Comparison of ENCODE assay signal across 10 mouse cellular contexts in genomic region chr6:83473240-83473639, GRCm38 (mm10). TPM values are rescaled to one million over a fixed set of nuclear protein-coding genes. Genes with fewer than 3 reads are reported as not detected.
DNase-seq lines count a peak whose midpoint lies in the region; ATAC-seq and TF ChIP-seq lines count a peak whose summit lies in the region.
"Had no signal": no experiment of that assay in that cellular context is flagged by ENCODE, and none has a peak within 500 bp of the region (broad histone marks: within the 10 kb centered on the region; RNA-seq: fewer than 3 reads in every experiment).

No protein-coding gene starts in this region.

- H3K36me3 ChIP-seq in heart, adult 2 months (ENCODE audit: control insufficient read depth, insufficient read depth, low read length), result peaks cover 2% of the 10 kb centered on the region; the same call in 1 of the 2 replicates
- H3K36me3 ChIP-seq in megakaryocyte, embryonic 14.5 days (replicated peaks; ENCODE audit: low read length), result peaks cover 12% of the 10 kb centered on the region
- no peaks in the 10 kb centered on the region for H3K36me3 ChIP-seq in midbrain, embryonic 16.5 days (ENCODE audit: control insufficient read depth, insufficient read depth, low read length)
- H3K36me3 ChIP-seq: liver, embryonic 13.5 days had no signal

- H3K9ac ChIP-seq in heart, adult 2 months (ENCODE audit: low read depth, low read length), result 0 out of 2 replicates have a peak overlapping the region, but pooled peaks have one; percentile 8
- no peak overlapping the region for H3K9ac ChIP-seq in midbrain, embryonic 16.5 days (ENCODE audit: low read depth, low read length)
- H3K9ac ChIP-seq: embryonic facial prominence, embryonic 12.5 days; liver, embryonic 13.5 days had no signal

- H3K4me3 ChIP-seq in heart, adult 2 months, result no peak overlapping the region
- peak overlapping the region; percentile 50 for H3K4me3 ChIP-seq in megakaryocyte, embryonic 14.5 days (replicated peaks)
- H3K4me3 ChIP-seq in midbrain, embryonic 16.5 days (ENCODE audit: low read depth, low read length), result no peak overlapping the region
- H3K4me3 ChIP-seq: embryonic facial prominence, embryonic 12.5 days; liver, embryonic 13.5 days had no signal

- intact Hi-C loops in heart, adult 2 months (cut with DNase I), result no loop called here
- intact Hi-C loops in heart, postnatal 25 days (cut with DNase I), result no loop called here
- intact Hi-C loops in heart, postnatal 14 days (cut with DNase I), result no loop called here

- TF ChIP-seq CTCF in heart, adult 2 months (IDR thresholded peaks at IDR 0.05), result no peak

- no peak overlapping the region for H3K4me2 ChIP-seq in midbrain, embryonic 16.5 days (ENCODE audit: low read length)
- H3K4me2 ChIP-seq: embryonic facial prominence, embryonic 12.5 days; liver, embryonic 13.5 days had no signal

- no peaks in the 10 kb centered on the region for H3K79me2 ChIP-seq in heart, adult 2 months (replicated peaks; ENCODE audit: control insufficient read depth, insufficient read depth, low read length)

- 0 out of 2 replicates have a peak, but pooled peaks have one; percentile 36 for TF ChIP-seq EP300 in heart, adult 2 months (IDR thresholded peaks at IDR 0.05; ENCODE audit: insufficient read depth, low read depth, low read length)

- peak; percentile 75 to 79 for DNase-seq in heart, adult 2 months
- no peak for DNase-seq in heart, postnatal 25 days (ENCODE audit: low spot score)
- DNase-seq in cerebellum, adult 9-10 months, result peak; percentile 71
- peak; percentile 73 to 82 for DNase-seq in heart, postnatal 14 days
- no peak for DNase-seq in ovary, postnatal 36 days (ENCODE audit: low spot score)
- no peak for DNase-seq in frontal cortex, postnatal 25 days (ENCODE audit: low spot score in 2 of 2)
- DNase-seq: liver, embryonic 13.5 days had no signal

- WGBS in heart, adult 2 months, result 24% methylated on average over 9 of the region's 9 CpGs
- 87% methylated on average over 9 of the region's 9 CpGs for WGBS in midbrain, embryonic 16.5 days

- no peak for ATAC-seq in midbrain, embryonic 16.5 days

- no peaks in the 10 kb centered on the region for H3K27me3 ChIP-seq in heart, adult 2 months (ENCODE audit: control insufficient read depth, insufficient read depth, low read length)
- no peaks in the 10 kb centered on the region for H3K27me3 ChIP-seq in megakaryocyte, embryonic 14.5 days (replicated peaks)
- no peaks in the 10 kb centered on the region for H3K27me3 ChIP-seq in midbrain, embryonic 16.5 days (ENCODE audit: control insufficient read depth, insufficient read depth, low read depth, low read length)
- H3K27me3 ChIP-seq: embryonic facial prominence, embryonic 12.5 days; liver, embryonic 13.5 days had no signal

- no peak overlapping the region for H3K27ac ChIP-seq in heart, adult 2 months
- H3K27ac ChIP-seq in midbrain, embryonic 16.5 days (ENCODE audit: low read length), result no peak overlapping the region
- H3K27ac ChIP-seq: embryonic facial prominence, embryonic 12.5 days; liver, embryonic 13.5 days had no signal

- H3K9me3 ChIP-seq in megakaryocyte, embryonic 14.5 days, result no peaks in the 10 kb centered on the region
- H3K9me3 ChIP-seq in midbrain, embryonic 16.5 days (replicated peaks; ENCODE audit: control insufficient read depth, low read length, poor library complexity, severe bottlenecking), result no peaks in the 10 kb centered on the region
- H3K9me3 ChIP-seq: embryonic facial prominence, embryonic 12.5 days; liver, embryonic 13.5 days had no signal

- peaks cover 6% of the 10 kb centered on the region for H3K4me1 ChIP-seq in heart, adult 2 months (ENCODE audit: control insufficient read depth, insufficient read depth, low read length)
- H3K4me1 ChIP-seq in megakaryocyte, embryonic 14.5 days, result peaks cover 60% of the 10 kb centered on the region
- H3K4me1 ChIP-seq in midbrain, embryonic 16.5 days (ENCODE audit: control insufficient read depth, insufficient read depth, low read length), result no peaks in the 10 kb centered on the region
- H3K4me1 ChIP-seq: embryonic facial prominence, embryonic 12.5 days; liver, embryonic 13.5 days had no signal

- no peak for TF ChIP-seq POLR2A in heart, adult 2 months (IDR thresholded peaks at IDR 0.05; ENCODE audit: insufficient read depth, low read depth, low read length)

RNA-seq across cellular contexts. Expression of gene Tet3, which starts 14.4 kb away (rescaled TPM):
- 10 to 100 TPM; 13.7 to 23.6 TPM for total RNA-seq in heart, adult 2 months (2021)
- 6.2 and 7.6 TPM in 2 replicates for polyA plus RNA-seq in heart, adult 2 months (2012; rRNA removed)
- 10 to 100 TPM; 32.6 to 40.8 TPM for total RNA-seq in heart, postnatal 25 days (2021)
- 10 to 100 TPM; 46.2 to 49.0 TPM for total RNA-seq in heart, postnatal 14 days (2021)
- 10.6 and 12.2 TPM in 2 replicates for polyA plus RNA-seq in megakaryocyte, embryonic 14.5 days (2012; ENCODE audit: insufficient read depth, low replicate concordance)
- 51.9 and 53.2 TPM in 2 replicates for polyA plus RNA-seq in midbrain, embryonic 16.5 days (2015; fragmentation: Nextera tagmentation; extraction: Ambion mirVana)

RNA-seq across cellular contexts. Expression of gene Dguok, which starts 33.5 kb away (rescaled TPM):
- total RNA-seq in heart, adult 2 months (2021), result 10 to 100 TPM; 32.4 to 33.7 TPM
- polyA plus RNA-seq in heart, adult 2 months (2012; rRNA removed), result 48.1 and 67.3 TPM in 2 replicates
- total RNA-seq in heart, postnatal 25 days (2021), result 10 to 100 TPM; 32.8 to 35.2 TPM
- total RNA-seq in heart, postnatal 14 days (2021), result 10 to 100 TPM; 28.3 to 31.8 TPM
- 8.7 and 10.8 TPM in 2 replicates for polyA plus RNA-seq in megakaryocyte, embryonic 14.5 days (2012; ENCODE audit: insufficient read depth, low replicate concordance)
- polyA plus RNA-seq in midbrain, embryonic 16.5 days (2015; fragmentation: Nextera tagmentation; extraction: Ambion mirVana), result 64.8 and 72.5 TPM in 2 replicates

Comparison
In these comparisons a context has a peak if more than half of its experiments do, and no peak if none do; other contexts are left out.
1. DNase-seq: peak in heart, adult 2 months (2 of 2), cerebellum, adult 9-10 months (single experiment) and heart, postnatal 14 days (2 of 2); none in heart, postnatal 25 days (single experiment), ovary, postnatal 36 days (single experiment) and frontal cortex, postnatal 25 days (0 of 2).